Mouse (Mus musculus) embryonic fibroblast, embryonic 13.5 days (primary cell): ENCODE data around the gene Rnf223. TPM values are rescaled to one million over a fixed set of nuclear protein-coding genes. Genes with fewer than 3 reads are reported as not detected.

Source experiments
- H3K27ac ChIP-seq: 2 replicates; pipeline ENCODE4 v1.5.1; 2012; ENCODE audit warnings: low read length, control low read depth, inconsistent platforms; ENCODE audit not compliant: insufficient read depth
- H3K4me1 ChIP-seq: 2 replicates; pipeline ENCODE4 v1.6.1; 2011; ENCODE audit warnings: low read length; ENCODE audit not compliant: control insufficient read depth, insufficient read depth
- H3K4me3 ChIP-seq: 2 replicates; pipeline ENCODE4 v1.5.1; 2011; ENCODE audit warnings: mild to moderate bottlenecking, control low read depth, low read length; ENCODE audit not compliant: insufficient read depth
- CTCF ChIP-seq: IDR thresholded peaks from 2 replicates; pipeline ENCODE4 v1.5.1; 2011; ENCODE audit warnings: mild to moderate bottlenecking, control low read depth, low read length, moderate library complexity, borderline replicate concordance; ENCODE audit not compliant: insufficient read depth
- POLR2A ChIP-seq: IDR thresholded peaks from 2 replicates; pipeline ENCODE4 v1.6.1; 2011; ENCODE audit warnings: low read depth, mild to moderate bottlenecking, control low read depth, low read length, moderate library complexity
- polyA plus RNA-seq: library from polyadenylated mRNA; stranded (reverse); fragments of >200 nt; gene quantifications from 2 replicates; pipeline ENCODE4 v1.2.4, GENCODE M21; 2011; ENCODE audit warnings: low read depth; ENCODE audit not compliant: missing spikeins, insufficient read length

The Rnf223 gene
- polyA plus RNA-seq, 1 experiment: not detected

DNA sequence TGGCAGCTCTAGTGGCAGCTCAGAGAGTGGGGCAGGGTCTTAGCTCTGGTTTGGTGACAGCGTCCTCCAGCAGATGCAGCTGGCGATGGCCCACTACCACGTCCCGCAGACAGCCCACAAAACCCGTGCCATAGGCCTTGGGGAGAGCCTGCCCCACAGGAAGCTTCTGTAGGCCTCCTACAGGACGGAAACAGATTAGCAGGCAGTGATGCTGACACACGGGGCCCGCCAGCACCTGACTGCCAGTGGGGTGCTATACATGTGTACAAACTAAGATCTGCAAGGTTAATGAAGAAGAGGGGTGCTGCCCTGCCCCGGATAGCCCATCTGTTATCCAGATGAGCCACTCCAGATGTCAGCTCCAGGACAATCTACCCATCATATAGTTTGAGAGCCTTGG, 36.2 kb downstream of the Rnf223 start:
- TF ChIP-seq CTCF (no peak), POLR2A (no peak)
- H3K27ac ChIP-seq: no peak overlapping the region
- no peak overlapping the region for H3K4me3 ChIP-seq
- H3K4me1 ChIP-seq: no peaks in the 10 kb centered on the region

GRCm38 (mm10) chr4:156168611-156169010, 38.3 kb downstream of the Rnf223 start:
- TF ChIP-seq POLR2A (no peak), CTCF (no peak)
- Histone ChIP-seq H3K27ac (no peak overlapping the region), H3K4me3 (no peak overlapping the region), H3K4me1 (no peaks in the 10 kb centered on the region)

GRCm38 (mm10) chr4:156169129-156169528, 38.8 kb downstream of the Rnf223 start:
- Histone ChIP-seq H3K4me1 (no peaks in the 10 kb centered on the region), H3K4me3 (no peak overlapping the region), H3K27ac (no peak overlapping the region)
- no peak for TF ChIP-seq CTCF
- TF ChIP-seq POLR2A: no peak

DNA sequence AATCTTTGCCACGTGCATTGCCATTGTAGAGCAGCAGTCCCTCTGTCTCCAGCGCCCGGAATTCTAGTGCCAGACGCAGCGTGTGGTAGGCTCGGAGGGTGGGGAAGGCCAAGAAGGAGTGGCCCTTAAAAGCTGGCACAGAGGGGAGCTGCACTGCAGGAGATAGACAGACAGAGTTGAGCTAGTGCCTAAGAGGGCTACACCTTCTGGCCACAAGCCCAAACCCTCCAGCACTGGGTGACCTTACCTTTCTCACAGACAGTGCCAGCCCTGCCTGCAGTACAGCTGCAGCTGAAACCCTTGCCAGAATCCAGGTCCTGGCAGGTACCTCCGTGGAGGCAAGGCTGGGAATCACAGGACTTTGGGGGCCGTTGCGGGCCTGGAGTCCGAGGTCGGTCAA, 41.5 kb downstream of the Rnf223 start:
- no peak for TF ChIP-seq CTCF
- no peak for TF ChIP-seq POLR2A
- Histone ChIP-seq H3K4me1 (no peaks in the 10 kb centered on the region), H3K4me3 (no peak overlapping the region), H3K27ac (no peak overlapping the region)

DNA sequence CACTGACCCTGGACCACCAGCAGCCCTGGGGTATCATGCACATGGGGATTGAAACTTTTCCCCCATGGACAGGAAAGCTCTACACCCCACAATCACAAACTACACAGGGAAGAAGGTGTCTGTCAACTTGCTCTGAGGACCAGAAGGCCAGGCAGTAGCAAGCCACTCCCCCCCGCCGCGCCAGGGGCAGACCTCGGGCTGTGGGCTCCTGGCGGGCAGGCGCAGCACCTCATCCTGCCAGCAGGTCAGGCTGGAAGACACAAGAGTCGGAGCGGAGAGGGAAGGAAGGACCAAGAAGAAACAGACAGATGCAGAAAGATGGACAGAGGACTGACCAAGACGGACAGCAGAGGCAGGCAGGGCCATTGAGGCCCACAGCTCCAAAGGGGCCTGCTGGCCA, 47.3 kb downstream of the Rnf223 start:
- TF ChIP-seq POLR2A (no peak), CTCF (no peak)
- Histone ChIP-seq H3K27ac (no peak overlapping the region), H3K4me3 (no peak overlapping the region), H3K4me1 (no peaks in the 10 kb centered on the region)

Other genes starting within 250 kb of the Rnf223 start
- gene Pusl1, start 238.7 kb upstream of the Rnf223 start, polyA plus RNA-seq: 23.2 and 27.1 TPM in 2 replicates
- gene Acap3, start 238.7 kb upstream of the Rnf223 start, polyA plus RNA-seq: 18.1 and 25.7 TPM in 2 replicates
- gene Ube2j2, start 186.7 kb upstream of the Rnf223 start, polyA plus RNA-seq: 82.9 and 96.0 TPM in 2 replicates
- gene C1qtnf12, start 168.2 kb upstream of the Rnf223 start, polyA plus RNA-seq: 25.2 and 31.0 TPM in 2 replicates
- 5.3 and 5.4 TPM in 2 replicates for gene B3galt6, start 137.9 kb upstream of the Rnf223 start, polyA plus RNA-seq
- gene Sdf4, start 137.6 kb upstream of the Rnf223 start, polyA plus RNA-seq: 172 and 187 TPM in 2 replicates
- 1.8 and 2.8 TPM in 2 replicates for gene Tnfrsf4, start 116.7 kb upstream of the Rnf223 start, polyA plus RNA-seq
- gene Tnfrsf18, start 104.3 kb upstream of the Rnf223 start, polyA plus RNA-seq: 1.4 TPM in 1 of 2 replicates, not detected in the other
- gene Ttll10, start 71.1 kb upstream of the Rnf223 start, polyA plus RNA-seq: not detected in 2 replicates
- 15.0 and 22.1 TPM in 2 replicates for gene 9430015G10Rik, start 20.5 kb upstream of the Rnf223 start, polyA plus RNA-seq
- gene Agrn, start 67.0 kb downstream of the Rnf223 start, polyA plus RNA-seq: 102 and 110 TPM in 2 replicates
- 71.0 and 85.7 TPM in 2 replicates for gene Isg15, start 70.3 kb downstream of the Rnf223 start, polyA plus RNA-seq
- 2.9 and 3.6 TPM in 2 replicates for gene AW011738, start 72.8 kb downstream of the Rnf223 start, polyA plus RNA-seq
- gene Perm1, start 85.4 kb downstream of the Rnf223 start, polyA plus RNA-seq: 0.12 TPM in 1 of 2 replicates, not detected in the other
- 20.4 and 20.5 TPM in 2 replicates for gene Plekhn1, start 104.3 kb downstream of the Rnf223 start, polyA plus RNA-seq
- gene Noc2l, start 105.5 kb downstream of the Rnf223 start, polyA plus RNA-seq: 64.6 and 66.1 TPM in 2 replicates
- gene Samd11, start 125.1 kb downstream of the Rnf223 start, polyA plus RNA-seq: not detected in 2 replicates
- not detected in 2 replicates for gene Vmn2r-ps159, start 200.6 kb downstream of the Rnf223 start, polyA plus RNA-seq